7 mouse cellular contexts compared by ENCODE assay signal in the genomic region with DNA sequence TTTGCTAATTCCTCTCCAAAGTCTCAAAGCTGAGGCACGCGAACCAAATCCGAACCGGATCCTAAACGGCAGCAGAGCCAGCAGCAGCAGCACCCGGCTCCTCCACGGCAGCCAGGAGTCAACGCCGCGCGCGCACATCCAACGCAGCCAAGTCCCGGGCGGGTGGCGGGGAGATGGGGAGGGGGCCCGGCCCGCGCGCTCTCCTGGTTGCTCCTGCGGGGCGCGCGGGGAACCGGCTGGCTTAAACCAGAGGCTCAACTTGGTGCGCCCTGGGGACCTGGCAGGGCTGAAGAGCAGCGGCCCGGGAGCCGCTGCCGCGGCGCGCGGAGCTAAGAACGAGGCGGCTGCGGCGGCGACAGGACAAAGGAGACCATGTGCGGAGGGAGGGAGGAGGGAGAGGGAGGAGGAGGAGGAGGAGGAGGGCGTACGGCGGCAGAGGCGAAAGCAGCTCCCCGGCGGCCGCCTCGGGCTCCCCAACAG.
A peak's percentile ranks its signal among the peaks of the same experiment; 100 is the strongest.
DNase-seq lines count a peak whose midpoint lies in the region; ATAC-seq and TF ChIP-seq lines count a peak whose summit lies in the region.

No protein-coding gene starts in this region.

- H3K27me3 ChIP-seq in G1E (ENCODE audit: insufficient read depth, low read length): no peaks in the 10 kb centered on the region
- no peaks in the 10 kb centered on the region for H3K27me3 ChIP-seq in embryonic facial prominence, embryonic 15.5 days
- no peaks in the 10 kb centered on the region; the same call in 1 of the 2 replicates for H3K27me3 ChIP-seq in heart, postnatal 0 days (ENCODE audit: control insufficient read depth, insufficient read depth, low read length)
- peaks cover 8% of the 10 kb centered on the region for H3K27me3 ChIP-seq in midbrain, embryonic 13.5 days

- no peaks in the 10 kb centered on the region for H3K4me1 ChIP-seq in G1E (ENCODE audit: insufficient read depth, low read depth, low read length)
- H3K4me1 ChIP-seq in embryonic facial prominence, embryonic 15.5 days: peaks cover 30% of the 10 kb centered on the region
- H3K4me1 ChIP-seq in heart, postnatal 0 days (ENCODE audit: control insufficient read depth, insufficient read depth): peaks cover 18% of the 10 kb centered on the region
- peaks cover 36% of the 10 kb centered on the region for H3K4me1 ChIP-seq in midbrain, embryonic 13.5 days (replicated peaks)

- no peak for DNase-seq in G1E (ENCODE audit: low spot score)
- peak; percentile 49 for DNase-seq in WW6 (ENCODE audit: low read depth, low spot score)
- peak; percentile 49 for DNase-seq in heart, postnatal 0 days (ENCODE audit: low spot score)
- peak; percentile 52 to 53 for DNase-seq in left cerebral cortex, postnatal 36 days (ENCODE audit: low spot score in 2 of 2)
- DNase-seq in urinary bladder, postnatal 14 days (ENCODE audit: low spot score): peak; percentile 58

- H3K4me3 ChIP-seq in G1E (ENCODE audit: low read depth, low read length): peak overlapping the region; percentile 4; the same call in 1 of the 2 replicates
- peak overlapping the region; percentile 86 for H3K4me3 ChIP-seq in embryonic facial prominence, embryonic 15.5 days (replicated peaks)
- peak overlapping the region; percentile 73 for H3K4me3 ChIP-seq in heart, postnatal 0 days (ENCODE audit: low read depth, low read length)
- H3K4me3 ChIP-seq in midbrain, embryonic 13.5 days (replicated peaks): peak overlapping the region; percentile 96

- no peaks in the 10 kb centered on the region for H3K36me3 ChIP-seq in G1E (replicated peaks)
- 0 out of 2 replicates have a peak, but pooled peaks cover 3% of the 10 kb centered on the region for H3K36me3 ChIP-seq in embryonic facial prominence, embryonic 15.5 days
- H3K36me3 ChIP-seq in heart, postnatal 0 days (replicated peaks; ENCODE audit: control insufficient read depth, insufficient read depth, low read length): 0 out of 2 replicates have a peak, but pooled peaks cover 3% of the 10 kb centered on the region
- 0 out of 2 replicates have a peak, but pooled peaks cover 2% of the 10 kb centered on the region for H3K36me3 ChIP-seq in midbrain, embryonic 13.5 days

- no peak for TF ChIP-seq EP300 in heart, postnatal 0 days (IDR thresholded peaks at IDR 0.05; ENCODE audit: low read depth)

- intact Hi-C loops in left cerebral cortex, postnatal 36 days (cut with DNase I): loop anchor here (5.0 to 10.0 kb wide), 5 partner anchors 107 to 577 kb away; no protein-coding TSS in a partner anchor

- no peak for TF ChIP-seq CTCF in G1E (IDR thresholded peaks at IDR 0.05; ENCODE audit: low read depth, low read length)
- TF ChIP-seq CTCF in heart, postnatal 0 days (IDR thresholded peaks at IDR 0.05; ENCODE audit: low read depth): no peak

- peak overlapping the region; percentile 80 for H3K4me2 ChIP-seq in embryonic facial prominence, embryonic 15.5 days (replicated peaks)
- H3K4me2 ChIP-seq in heart, postnatal 0 days (ENCODE audit: low read depth, low read length): peak overlapping the region; percentile 94
- H3K4me2 ChIP-seq in midbrain, embryonic 13.5 days (replicated peaks): peak overlapping the region; percentile 82

- no peak for ATAC-seq in G1E (ENCODE audit: extremely low read depth, insufficient number of reproducible peaks, low FRiP score, poor library complexity, severe bottlenecking)
- peak; percentile 65 for ATAC-seq in embryonic facial prominence, embryonic 15.5 days (ENCODE audit: insufficient number of reproducible peaks, low FRiP score, low TSS enrichment, low read depth)
- ATAC-seq in heart, postnatal 0 days (ENCODE audit: insufficient read depth, low read depth): peak; percentile 57
- ATAC-seq in midbrain, embryonic 13.5 days: peak; percentile 76

- peaks cover 37% of the 10 kb centered on the region for H3K9me3 ChIP-seq in G1E (replicated peaks)
- no peaks in the 10 kb centered on the region for H3K9me3 ChIP-seq in embryonic facial prominence, embryonic 15.5 days (replicated peaks)
- H3K9me3 ChIP-seq in heart, postnatal 0 days (replicated peaks; ENCODE audit: control insufficient read depth, low read length): no peaks in the 10 kb centered on the region
- no peaks in the 10 kb centered on the region for H3K9me3 ChIP-seq in midbrain, embryonic 13.5 days

- 0% methylated on average over 37 of the region's 48 CpGs for WGBS in embryonic facial prominence, embryonic 15.5 days
- under 1% methylated on average over 40 of the region's 48 CpGs for WGBS in heart, postnatal 0 days
- under 1% methylated on average over 43 of the region's 48 CpGs for WGBS in midbrain, embryonic 13.5 days

- H3K9ac ChIP-seq in embryonic facial prominence, embryonic 15.5 days: peak overlapping the region; percentile 77
- H3K9ac ChIP-seq in heart, postnatal 0 days (replicated peaks; ENCODE audit: low read depth, low read length): peak overlapping the region; percentile 85
- peak overlapping the region; percentile 99 for H3K9ac ChIP-seq in midbrain, embryonic 13.5 days (replicated peaks)

- peak overlapping the region; percentile 97 for H3K27ac ChIP-seq in embryonic facial prominence, embryonic 15.5 days (replicated peaks)
- peak overlapping the region; percentile 93 for H3K27ac ChIP-seq in heart, postnatal 0 days (ENCODE audit: low read depth)
- peak overlapping the region; percentile 98 for H3K27ac ChIP-seq in midbrain, embryonic 13.5 days

Comparison
In these comparisons a context has a peak if more than half of its experiments do, and no peak if none do; other contexts are left out.
1. H3K4me3 ChIP-seq: peak in every context shown above with its lines; median percentile 96 in midbrain, embryonic 13.5 days; 86 in embryonic facial prominence, embryonic 15.5 days; 73 in heart, postnatal 0 days; 4 in G1E.